Mouse (Mus musculus) thymus, adult 2 months (tissue): ENCODE results near the gene Vinac1.
"Not testable (repeated sequence)": the region's sequence is repeated elsewhere in the genome, so short reads cannot be mapped to it uniquely, and the experiment has no call there.

Source experiments
- CTCF ChIP-seq: fragments of 200-500 bp; IDR thresholded peaks from 2 replicates; pipeline ENCODE4 v1.5.1; 2012; ENCODE audit warnings: mild to moderate bottlenecking, control low read depth, low read length, moderate library complexity, borderline replicate concordance; ENCODE audit not compliant: control insufficient read depth, poor library complexity, insufficient read depth; ENCODE audit errors: extremely low read depth
- POLR2A ChIP-seq: fragments of 200-500 bp; IDR thresholded peaks from 2 replicates; pipeline ENCODE4 v1.6.1; 2012; ENCODE audit warnings: mild to moderate bottlenecking, low read length, control low read depth, moderate library complexity; ENCODE audit not compliant: control insufficient read depth, poor library complexity, insufficient read depth; ENCODE audit errors: extremely low read depth

DNA sequence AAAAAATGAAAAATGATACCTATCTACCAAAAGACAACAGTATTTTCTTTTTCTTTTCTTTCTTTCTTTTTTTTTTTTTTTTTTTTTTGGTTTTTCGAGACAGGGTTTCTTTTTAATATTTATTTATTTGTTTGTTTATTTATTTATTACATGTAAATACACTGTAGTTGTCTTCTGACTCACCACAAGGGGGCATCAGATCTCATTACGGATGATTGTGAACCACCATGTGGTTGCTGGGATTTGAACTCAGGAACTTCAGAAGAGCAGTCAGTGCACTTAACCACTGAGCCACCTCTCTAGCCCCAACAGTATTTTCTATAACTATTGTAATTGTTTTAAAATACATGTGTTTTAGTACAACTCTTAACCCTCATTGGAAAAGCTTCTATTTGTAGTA, 39.1 kb downstream of the Vinac1 start:
- TF ChIP-seq POLR2A, CTCF: not testable (repeated sequence)
